Mouse (Mus musculus) midbrain, postnatal 0 days (tissue): ENCODE measurements around the gene Dusp23. TPM values are rescaled to one million over a fixed set of nuclear protein-coding genes. Genes with fewer than 3 reads are reported as not detected.

ENCODE experiments used
- ATAC-seq: fragments of 200-750 bp; cut with Nextera tagmentation; 2 replicates; pipeline ENCODE4 v1.8.0; 2017; ENCODE audit warnings: moderate number of reproducible peaks, mild to moderate bottlenecking, moderate TSS enrichment, moderate library complexity; ENCODE audit not compliant: low FRiP score
- DNase-seq: peaks from one replicate; pipeline ENCODE4 v3.0.0-alpha.2; 2015; ENCODE audit warnings: low spot score
- H3K27ac ChIP-seq: fragments of 300-500 bp; sonication (generic); 2 replicates; pipeline ENCODE4 v1.5.1; 2014; ENCODE audit warnings: low read depth, mild to moderate bottlenecking, low read length, mixed read lengths
- H3K27me3 ChIP-seq: fragments of 300-500 bp; sonication (generic); 2 replicates; pipeline ENCODE4 v1.6.1; 2014; ENCODE audit warnings: low read length, control low read depth, mixed read lengths; ENCODE audit not compliant: insufficient read depth
- H3K36me3 ChIP-seq: fragments of 300-500 bp; sonication (generic); 2 replicates; pipeline ENCODE4 v1.6.1; 2014; ENCODE audit warnings: low read length, control low read depth, mixed read lengths; ENCODE audit not compliant: insufficient read depth
- H3K4me1 ChIP-seq: fragments of 300-500 bp; sonication (generic); 2 replicates; pipeline ENCODE4 v1.6.1; 2014; ENCODE audit warnings: mild to moderate bottlenecking, control low read depth, antibody characterized with exemption, low read length, mixed read lengths; ENCODE audit not compliant: insufficient read depth
- H3K4me2 ChIP-seq: fragments of 300-500 bp; sonication (generic); 2 replicates; pipeline ENCODE4 v1.6.1; 2014; ENCODE audit warnings: low read depth, mild to moderate bottlenecking, low read length, mixed read lengths; ENCODE audit not compliant: poor library complexity, severe bottlenecking
- H3K4me3 ChIP-seq: fragments of 300-500 bp; sonication (generic); 2 replicates; pipeline ENCODE4 v1.5.1; 2014; ENCODE audit warnings: low read depth, mild to moderate bottlenecking, low read length, moderate library complexity
- H3K9ac ChIP-seq: fragments of 300-500 bp; sonication (generic); replicated peaks from 2 replicates; pipeline ENCODE4 v1.6.1; 2014; ENCODE audit warnings: mild to moderate bottlenecking, low read length, moderate library complexity, mixed read lengths; ENCODE audit not compliant: poor library complexity, severe bottlenecking
- H3K9me3 ChIP-seq: fragments of 300-500 bp; sonication (generic); 2 replicates; pipeline ENCODE4 v1.6.1; 2016; ENCODE audit warnings: low read length, control low read depth
- CTCF ChIP-seq: IDR thresholded peaks from 2 replicates; pipeline ENCODE4 v1.5.1; 2016; ENCODE audit warnings: antibody characterized with exemption, mild to moderate bottlenecking
- WGBS: fragments of 180-500 bp; shearing (Covaris S2); extraction: QIAGEN DNeasy Blood & Tissue Kit; methylation state at CpG from one replicate; pipeline ENCODE4 v1.1.7; 2014; 5-methylcytosine and 5-hydroxymethylcytosine counted together
- polyA plus RNA-seq: library from polyadenylated mRNA; unstranded; fragments of >200 nt; fragmentation: Nextera tagmentation; extraction: Ambion mirVana; gene quantifications from 2 replicates; pipeline ENCODE4 v1.2.1, GENCODE M21; 2015
- total RNA-seq: library from RNA; depleted of rRNA; stranded (reverse); fragments of >200 nt; gene quantifications from 2 replicates; pipeline ENCODE4 v1.2.3, GENCODE M21; 2014

Dusp23 gene
- total and polyA plus RNA-seq, 2 experiments from 2014 or later = 3.3 to 7.2 TPM

GRCm38 (mm10) chr1:172631721-172632120 lies 1.0 kb downstream of the Dusp23 start:
- ATAC-seq = no peak
- H3K27me3 ChIP-seq = no peaks in the 10 kb centered on the region
- H3K9ac ChIP-seq = no peak overlapping the region
- no peak overlapping the region for H3K4me2 ChIP-seq
- WGBS = 91% methylated on average over 5 of the region's 5 CpGs
- no peak for DNase-seq
- H3K36me3 ChIP-seq = no peaks in the 10 kb centered on the region
- no peaks in the 10 kb centered on the region for H3K9me3 ChIP-seq
- H3K4me3 ChIP-seq = no peak overlapping the region
- no peak overlapping the region for H3K27ac ChIP-seq
- H3K4me1 ChIP-seq = no peaks in the 10 kb centered on the region
- TF ChIP-seq CTCF = no peak

- Histone ChIP-seq H3K27ac (no peak overlapping the region), H3K36me3 (no peaks in the 10 kb centered on the region), H3K9ac (no peak overlapping the region), H3K27me3 (no peaks in the 10 kb centered on the region), H3K4me1 (no peaks in the 10 kb centered on the region), H3K4me2 (no peak overlapping the region), H3K4me3 (no peak overlapping the region), H3K9me3 (no peaks in the 10 kb centered on the region)
- ATAC-seq (no peak), DNase-seq (no peak)
- no peak for TF ChIP-seq CTCF
- 75% methylated on average over 7 of the region's 7 CpGs for WGBS
Measured at GRCm38 (mm10) chr1:172629831-172630230, 2.9 kb downstream of the Dusp23 start.

GRCm38 (mm10) chr1:172626306-172626705 lies 6.5 kb downstream of the Dusp23 start:
- H3K9ac ChIP-seq = no peak overlapping the region
- H3K4me2 ChIP-seq = no peak overlapping the region
- H3K27me3 ChIP-seq = no peaks in the 10 kb centered on the region
- no peaks in the 10 kb centered on the region for H3K4me1 ChIP-seq
- H3K27ac ChIP-seq = no peak overlapping the region
- no peaks in the 10 kb centered on the region for H3K9me3 ChIP-seq
- TF ChIP-seq CTCF = no peak
- ATAC-seq (no peak), DNase-seq (no peak)
- no peaks in the 10 kb centered on the region for H3K36me3 ChIP-seq
- 98% methylated on average over 3 of the region's 3 CpGs for WGBS
- H3K4me3 ChIP-seq = no peak overlapping the region

DNA sequence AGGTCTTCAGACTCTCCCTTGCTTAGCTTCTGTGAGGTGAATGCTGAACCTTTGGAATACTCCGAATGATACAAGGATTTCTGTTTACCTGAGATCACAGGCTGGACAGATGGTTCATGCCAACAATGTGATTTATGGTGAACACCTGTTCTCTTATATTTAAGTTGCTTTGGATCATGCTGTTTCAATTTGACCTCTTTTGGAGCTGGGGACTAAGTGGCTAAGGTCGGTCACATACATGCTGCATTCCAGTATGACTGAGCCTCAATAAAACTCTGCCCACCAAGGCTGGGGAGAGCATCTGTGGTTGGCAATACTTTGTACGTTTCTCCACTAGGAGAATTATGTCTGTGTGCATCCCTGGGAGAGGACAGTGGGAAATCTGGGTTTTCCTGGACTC lies 8.7 kb downstream of the Dusp23 start:
- TF ChIP-seq CTCF = no peak
- Histone ChIP-seq H3K4me3 (no peak overlapping the region), H3K27ac (no peak overlapping the region), H3K36me3 (no peaks in the 10 kb centered on the region), H3K9ac (no peak overlapping the region), H3K4me1 (no peaks in the 10 kb centered on the region), H3K27me3 (no peaks in the 10 kb centered on the region), H3K9me3 (no peaks in the 10 kb centered on the region), H3K4me2 (no peak overlapping the region)
- no peak for ATAC-seq
- DNase-seq = no peak
- 86% methylated on average over 3 of the region's 3 CpGs for WGBS

DNA sequence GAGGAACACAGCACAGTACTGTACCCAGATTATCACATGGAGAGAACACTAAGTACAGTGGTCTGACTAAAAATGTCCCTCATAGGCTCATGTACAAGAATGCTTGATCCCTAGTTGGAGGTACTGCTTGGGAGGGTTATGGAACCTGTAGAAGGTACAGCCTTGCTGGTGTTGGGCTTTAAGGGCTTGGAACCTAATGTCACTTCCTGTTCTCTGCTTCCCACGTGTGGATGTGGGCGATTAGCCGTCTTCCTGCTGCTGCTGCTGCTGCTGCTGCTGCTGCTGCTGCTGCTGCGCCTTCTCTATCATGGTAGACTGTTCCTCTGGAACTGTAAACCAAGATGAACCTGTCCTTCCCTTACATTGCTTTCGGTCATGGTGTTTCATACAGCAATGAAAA lies 9.2 kb downstream of the Dusp23 start:
- H3K36me3 ChIP-seq = no peaks in the 10 kb centered on the region
- no peak for ATAC-seq
- H3K9ac ChIP-seq = no peak overlapping the region
- no peak overlapping the region for H3K27ac ChIP-seq
- no peaks in the 10 kb centered on the region for H3K27me3 ChIP-seq
- H3K4me2 ChIP-seq = no peak overlapping the region
- WGBS = 82% methylated on average over 5 of the region's 5 CpGs
- no peaks in the 10 kb centered on the region for H3K9me3 ChIP-seq
- DNase-seq = no peak
- TF ChIP-seq CTCF = no peak
- H3K4me3 ChIP-seq = no peak overlapping the region
- no peaks in the 10 kb centered on the region for H3K4me1 ChIP-seq

DNA sequence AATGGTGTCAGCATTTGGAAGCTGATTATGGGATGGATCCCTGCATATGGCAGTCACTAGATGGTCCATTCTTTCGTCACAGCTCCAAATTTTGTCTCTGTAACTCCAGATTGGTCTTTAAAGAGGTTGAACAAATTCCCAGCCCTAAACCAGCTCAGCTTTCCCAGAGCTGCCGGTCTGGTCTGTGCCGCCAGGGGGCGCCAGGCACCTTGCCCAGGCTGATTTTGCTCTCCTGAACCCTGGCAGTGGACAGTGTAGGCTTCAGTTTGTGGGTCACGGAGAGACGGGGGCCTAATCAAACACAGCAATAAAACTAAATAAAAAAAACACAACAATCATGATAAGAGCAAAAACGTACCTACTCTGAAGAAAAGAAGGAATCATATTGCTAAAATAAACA lies 13.5 kb downstream of the Dusp23 start:
- Histone ChIP-seq H3K9ac (no peak overlapping the region), H3K4me2 (no peak overlapping the region), H3K27me3 (no peaks in the 10 kb centered on the region), H3K36me3 (no peaks in the 10 kb centered on the region), H3K27ac (no peak overlapping the region), H3K4me3 (no peak overlapping the region), H3K4me1 (no peaks in the 10 kb centered on the region), H3K9me3 (no peaks in the 10 kb centered on the region)
- WGBS = 20% methylated on average over 7 of the region's 7 CpGs
- no peak for ATAC-seq
- DNase-seq = peak; percentile 34
- TF ChIP-seq CTCF = peak; percentile 79
